Mouse (Mus musculus): ENCODE data around the gene Stoml2. TPM values are rescaled to one million over a fixed set of nuclear protein-coding genes. Genes with fewer than 3 reads are reported as not detected.

Stoml2 gene
- 91.7 and 107 TPM in 2 replicates for polyA plus RNA-seq (2011; ENCODE audit: insufficient read length, low read depth, missing spikeins)

GRCm38 (mm10) chr4:43031237-43031995 lies at the start of gene Stoml2:
Stoml2 (minus strand) TSS chr4:43031710.
- H3K27ac ChIP-seq (ENCODE audit: insufficient read depth, low read length): peak within 1 kb of the TSS; percentile 47
- H3K4me3 ChIP-seq (ENCODE audit: insufficient read depth, low read length): peak within 1 kb of the TSS; percentile 84
- peaks cover 3% of the 10 kb centered on the region; the same call in 1 of the 2 replicates for H3K4me1 ChIP-seq (ENCODE audit: control insufficient read depth, insufficient read depth, low read length)
- TF ChIP-seq POLR2A (IDR thresholded peaks at IDR 0.05; ENCODE audit: low read depth, low read length): peak; percentile 70
- no peak for TF ChIP-seq CTCF (IDR thresholded peaks at IDR 0.05; ENCODE audit: borderline replicate concordance, insufficient read depth, low read length)

- Histone ChIP-seq H3K4me1 (ENCODE audit: control insufficient read depth, insufficient read depth, low read length) (no peaks in the 10 kb centered on the region), H3K4me3 (ENCODE audit: insufficient read depth, low read length) (no peak overlapping the region), H3K27ac (ENCODE audit: insufficient read depth, low read length) (no peak overlapping the region)
- no peak for TF ChIP-seq POLR2A (IDR thresholded peaks at IDR 0.05; ENCODE audit: low read depth, low read length)
- TF ChIP-seq CTCF (IDR thresholded peaks at IDR 0.05; ENCODE audit: borderline replicate concordance, insufficient read depth, low read length): no peak
Measured at GRCm38 (mm10) chr4:43078071-43078718, 46.7 kb upstream of the Stoml2 start.

DNA sequence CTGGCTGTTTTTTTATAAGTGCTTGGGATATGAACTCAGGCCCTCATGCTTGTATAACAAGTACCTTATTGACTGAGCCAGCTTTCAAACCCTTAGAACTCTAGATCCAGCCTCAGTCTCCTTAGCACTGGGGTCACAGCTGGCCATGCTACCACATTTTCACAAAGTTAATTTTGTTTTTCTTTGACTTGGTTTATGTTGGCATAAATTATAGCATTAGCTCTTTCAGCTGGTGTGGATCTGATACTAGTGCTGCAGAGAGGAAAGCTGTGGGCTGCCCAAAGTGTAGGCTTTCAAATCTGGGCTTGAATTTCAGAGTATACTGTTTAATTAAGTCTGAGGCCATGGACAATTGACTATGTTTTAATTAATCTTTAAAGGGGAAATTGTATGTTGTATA lies 43.4 kb upstream of the Stoml2 start:
- no peak overlapping the region for H3K4me3 ChIP-seq (ENCODE audit: insufficient read depth, low read length)
- H3K4me1 ChIP-seq (ENCODE audit: control insufficient read depth, insufficient read depth, low read length): no peaks in the 10 kb centered on the region
- H3K27ac ChIP-seq (ENCODE audit: insufficient read depth, low read length): no peak overlapping the region
- no peak for TF ChIP-seq POLR2A (IDR thresholded peaks at IDR 0.05; ENCODE audit: low read depth, low read length)

- Histone ChIP-seq H3K4me1 (ENCODE audit: control insufficient read depth, insufficient read depth, low read length) (no peaks in the 10 kb centered on the region), H3K4me3 (ENCODE audit: insufficient read depth, low read length) (no peak overlapping the region), H3K27ac (ENCODE audit: insufficient read depth, low read length) (no peak overlapping the region)
- TF ChIP-seq POLR2A (IDR thresholded peaks at IDR 0.05; ENCODE audit: low read depth, low read length) (no peak), CTCF (IDR thresholded peaks at IDR 0.05; ENCODE audit: borderline replicate concordance, insufficient read depth, low read length) (no peak)
Measured at GRCm38 (mm10) chr4:43065471-43065870, 34.0 kb upstream of the Stoml2 start.

DNA sequence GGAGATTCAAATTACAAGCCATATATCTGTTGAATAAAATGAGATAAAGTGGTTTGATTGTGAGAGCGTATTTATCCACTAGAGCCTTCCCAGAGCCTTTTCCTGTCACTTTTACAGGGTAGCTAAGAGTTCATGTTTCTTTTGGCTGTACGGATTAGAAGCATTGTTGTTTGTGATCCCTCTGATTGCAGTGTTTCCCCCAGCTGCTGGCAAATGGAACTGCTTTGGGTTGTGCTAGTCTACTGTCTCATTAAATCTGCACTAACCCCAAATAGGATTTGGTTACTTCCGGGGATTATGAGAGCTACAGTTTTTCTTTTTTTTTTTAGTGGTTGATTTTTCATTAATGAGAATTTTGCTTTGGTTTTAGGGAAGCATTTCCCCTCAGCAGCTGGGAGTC lies 28.8 kb upstream of the Stoml2 start:
- Histone ChIP-seq H3K4me3 (ENCODE audit: insufficient read depth, low read length) (no peak overlapping the region), H3K27ac (ENCODE audit: insufficient read depth, low read length) (no peak overlapping the region), H3K4me1 (ENCODE audit: control insufficient read depth, insufficient read depth, low read length) (no peaks in the 10 kb centered on the region)
- TF ChIP-seq CTCF (IDR thresholded peaks at IDR 0.05; ENCODE audit: borderline replicate concordance, insufficient read depth, low read length): no peak
- no peak for TF ChIP-seq POLR2A (IDR thresholded peaks at IDR 0.05; ENCODE audit: low read depth, low read length)

GRCm38 (mm10) chr4:43059697-43060096 lies 28.2 kb upstream of the Stoml2 start:
- TF ChIP-seq CTCF (IDR thresholded peaks at IDR 0.05; ENCODE audit: borderline replicate concordance, insufficient read depth, low read length) (no peak), POLR2A (IDR thresholded peaks at IDR 0.05; ENCODE audit: low read depth, low read length) (no peak)
- H3K4me3 ChIP-seq (ENCODE audit: insufficient read depth, low read length): peak overlapping the region; percentile 59

DNA sequence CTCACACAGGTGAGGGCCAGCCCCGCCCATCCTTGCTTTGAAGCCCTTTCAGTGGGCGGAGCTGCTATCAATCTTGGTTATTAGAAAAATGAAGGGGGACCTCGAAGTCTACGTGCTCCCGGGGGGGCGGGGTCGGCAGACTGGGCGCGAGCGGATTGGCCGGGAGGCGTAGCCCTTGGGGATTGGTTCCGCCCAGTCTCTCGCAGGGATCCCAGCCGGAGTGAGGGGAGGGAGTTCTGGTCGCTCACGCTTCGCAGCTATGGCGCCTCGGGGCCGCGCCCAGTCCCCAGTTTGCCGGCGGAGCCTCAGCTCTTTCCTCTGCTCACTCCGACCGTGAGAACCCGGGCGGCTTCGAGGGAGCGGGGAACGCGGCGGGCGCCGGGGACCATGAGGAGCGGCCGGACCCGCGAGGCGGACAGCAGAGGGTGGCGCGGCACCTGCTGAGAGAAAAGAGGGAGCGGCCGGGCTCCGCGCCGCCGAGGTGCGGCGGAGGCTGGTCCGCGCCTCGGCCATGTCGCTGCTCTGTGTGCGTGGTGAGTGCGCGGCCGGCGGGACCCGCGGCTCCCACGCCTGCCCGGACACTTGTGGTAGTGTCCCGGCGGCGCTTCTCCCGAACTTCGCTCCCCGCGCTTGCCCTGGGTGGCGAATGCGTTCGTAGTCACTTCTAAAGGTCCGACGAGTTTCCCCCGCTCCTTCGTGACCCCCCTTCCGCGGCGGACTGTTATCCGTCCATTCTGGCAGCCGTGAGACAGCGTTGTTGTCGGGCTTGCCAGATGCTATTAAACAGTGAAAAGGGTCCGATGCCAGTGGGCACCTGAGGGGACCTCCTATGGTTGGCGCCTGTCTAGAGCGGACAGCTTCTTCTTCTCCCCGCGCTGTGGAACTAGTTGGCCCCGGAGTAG lies 27.5 kb upstream of the Stoml2 start, which contains the start of gene Unc13b:
Unc13b (plus strand) TSS at position 201 of the 902 bp plus-strand sequence.
- no peak for TF ChIP-seq POLR2A (IDR thresholded peaks at IDR 0.05; ENCODE audit: low read depth, low read length)
- TF ChIP-seq CTCF (IDR thresholded peaks at IDR 0.05; ENCODE audit: borderline replicate concordance, insufficient read depth, low read length): no peak
- Histone ChIP-seq H3K27ac (ENCODE audit: insufficient read depth, low read length) (no peak within 1 kb of the TSS), H3K4me1 (ENCODE audit: control insufficient read depth, insufficient read depth, low read length) (no peaks in the 10 kb centered on the region), H3K4me3 (ENCODE audit: insufficient read depth, low read length) (peak within 1 kb of the TSS; percentile 59)

More at GRCm38 (mm10) chr4:43059697-43060096, 28.2 kb upstream of the Stoml2 start:
- Histone ChIP-seq H3K27ac (ENCODE audit: insufficient read depth, low read length) (no peak overlapping the region), H3K4me1 (ENCODE audit: control insufficient read depth, insufficient read depth, low read length) (no peaks in the 10 kb centered on the region)

DNA sequence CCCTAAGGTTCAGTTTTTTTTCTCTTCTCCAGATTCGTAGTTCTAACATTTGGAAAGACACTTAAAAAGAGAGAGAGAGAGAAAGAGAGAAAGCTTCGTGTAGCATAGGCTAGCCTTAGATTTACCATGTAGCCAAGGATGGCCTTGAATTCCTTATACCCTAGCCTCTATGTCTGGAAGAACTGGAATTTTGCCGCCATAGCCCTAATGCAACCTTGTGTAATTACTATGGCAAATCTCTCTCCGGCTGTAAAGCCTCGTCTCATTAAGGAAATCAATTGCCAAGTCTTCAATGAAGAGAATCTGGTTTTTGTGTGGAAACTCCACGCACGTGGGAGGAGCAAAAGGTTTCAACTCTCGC lies 26.9 kb upstream of the Stoml2 start:
- Histone ChIP-seq H3K4me3 (ENCODE audit: insufficient read depth, low read length) (peak overlapping the region; percentile 59), H3K4me1 (ENCODE audit: control insufficient read depth, insufficient read depth, low read length) (no peaks in the 10 kb centered on the region), H3K27ac (ENCODE audit: insufficient read depth, low read length) (no peak overlapping the region)
- TF ChIP-seq POLR2A (IDR thresholded peaks at IDR 0.05; ENCODE audit: low read depth, low read length) (no peak), CTCF (IDR thresholded peaks at IDR 0.05; ENCODE audit: borderline replicate concordance, insufficient read depth, low read length) (no peak)

- Histone ChIP-seq H3K4me1 (ENCODE audit: control insufficient read depth, insufficient read depth, low read length) (no peaks in the 10 kb centered on the region), H3K4me3 (ENCODE audit: insufficient read depth, low read length) (no peak overlapping the region), H3K27ac (ENCODE audit: insufficient read depth, low read length) (no peak overlapping the region)
- no peak for TF ChIP-seq CTCF (IDR thresholded peaks at IDR 0.05; ENCODE audit: borderline replicate concordance, insufficient read depth, low read length)
- TF ChIP-seq POLR2A (IDR thresholded peaks at IDR 0.05; ENCODE audit: low read depth, low read length): no peak
Measured at GRCm38 (mm10) chr4:43057654-43058053, 26.1 kb upstream of the Stoml2 start.
